Mouse (Mus musculus) kidney, postnatal 0 days (tissue): ENCODE results near the gene Wbp2. TPM values are rescaled to one million over a fixed set of nuclear protein-coding genes. Genes with fewer than 3 reads are reported as not detected.

Source experiments
- ATAC-seq: fragments of 200-750 bp; cut with Nextera tagmentation; replicated peaks from 2 replicates; pipeline ENCODE4 v1.8.0; 2017; ENCODE audit warnings: low read depth, moderate number of reproducible peaks, moderate TSS enrichment, moderate library complexity; ENCODE audit not compliant: low FRiP score
- DNase-seq: peaks from one replicate; pipeline ENCODE4 v3.0.0-alpha.2; 2016; ENCODE audit warnings: low spot score
- H3K27ac ChIP-seq: fragments of 300-500 bp; sonication (generic); 2 replicates; pipeline ENCODE4 v1.5.1; 2014; ENCODE audit warnings: mild to moderate bottlenecking
- H3K27me3 ChIP-seq: fragments of 300-500 bp; sonication (generic); 2 replicates; pipeline ENCODE4 v1.6.1; 2014; ENCODE audit warnings: low read length, mixed read lengths; ENCODE audit not compliant: insufficient read depth
- H3K36me3 ChIP-seq: fragments of 300-500 bp; sonication (generic); 2 replicates; pipeline ENCODE4 v1.6.1; 2014; ENCODE audit warnings: low read length, mixed read lengths; ENCODE audit not compliant: insufficient read depth
- H3K4me1 ChIP-seq: fragments of 300-500 bp; sonication (generic); replicated peaks from 2 replicates; pipeline ENCODE4 v1.6.1; 2014; ENCODE audit warnings: antibody characterized with exemption, low read length, mixed read lengths; ENCODE audit not compliant: insufficient read depth
- H3K4me2 ChIP-seq: fragments of 300-500 bp; sonication (generic); 2 replicates; pipeline ENCODE4 v1.6.1; 2014; ENCODE audit warnings: mild to moderate bottlenecking, low read length, moderate library complexity, mixed read lengths
- H3K4me3 ChIP-seq: fragments of 300-500 bp; sonication (generic); replicated peaks from 2 replicates; pipeline ENCODE4 v1.5.1; 2014; ENCODE audit warnings: low read depth, low read length
- H3K9ac ChIP-seq: fragments of 300-500 bp; sonication (generic); 2 replicates; pipeline ENCODE4 v1.6.1; 2014; ENCODE audit warnings: low read depth, low read length
- H3K9me3 ChIP-seq: fragments of 300-500 bp; sonication (generic); replicated peaks from 2 replicates; pipeline ENCODE4 v1.6.1; 2016; ENCODE audit warnings: low read length, inconsistent platforms, mixed read lengths
- CTCF ChIP-seq: IDR thresholded peaks from 2 replicates; pipeline ENCODE4 v1.5.1; 2016; ENCODE audit warnings: antibody characterized with exemption, low read depth, mild to moderate bottlenecking, moderate library complexity
- WGBS: fragments of 180-500 bp; shearing (Covaris S2); extraction: QIAGEN DNeasy Blood & Tissue Kit; methylation state at CpG from one replicate; pipeline ENCODE4 v1.1.7; 2014; 5-methylcytosine and 5-hydroxymethylcytosine counted together
- polyA plus RNA-seq: library from polyadenylated mRNA; unstranded; fragments of >200 nt; fragmentation: Nextera tagmentation; extraction: Ambion mirVana; gene quantifications from 2 replicates; pipeline ENCODE4 v1.2.1, GENCODE M21; 2015

The Wbp2 gene
- 121 and 125 TPM in 2 replicates for polyA plus RNA-seq

GRCm38 (mm10) chr11:116086258-116087193, at the start of gene Wbp2:
Gene Wbp2 (minus strand): TSS chr11:116086995.
- H3K4me1 ChIP-seq = peaks cover 7% of the 10 kb centered on the region
- peak within 1 kb of the TSS; percentile 76 for H3K4me2 ChIP-seq
- peak within 1 kb of the TSS; percentile 46 for H3K9ac ChIP-seq
- peak; percentile 51; the same call in 1 of the 2 replicates for TF ChIP-seq CTCF
- H3K27me3 ChIP-seq = no peaks in the 10 kb centered on the region
- DNase-seq (peak; percentile 100), ATAC-seq (peak; percentile 94)
- no peaks in the 10 kb centered on the region for H3K9me3 ChIP-seq
- peaks cover 21% of the 10 kb centered on the region for H3K36me3 ChIP-seq
- peak within 1 kb of the TSS; percentile 46 for H3K4me3 ChIP-seq
- H3K27ac ChIP-seq = peak within 1 kb of the TSS; percentile 88
- 2% methylated on average over 41 of the region's 43 CpGs for WGBS

DNA sequence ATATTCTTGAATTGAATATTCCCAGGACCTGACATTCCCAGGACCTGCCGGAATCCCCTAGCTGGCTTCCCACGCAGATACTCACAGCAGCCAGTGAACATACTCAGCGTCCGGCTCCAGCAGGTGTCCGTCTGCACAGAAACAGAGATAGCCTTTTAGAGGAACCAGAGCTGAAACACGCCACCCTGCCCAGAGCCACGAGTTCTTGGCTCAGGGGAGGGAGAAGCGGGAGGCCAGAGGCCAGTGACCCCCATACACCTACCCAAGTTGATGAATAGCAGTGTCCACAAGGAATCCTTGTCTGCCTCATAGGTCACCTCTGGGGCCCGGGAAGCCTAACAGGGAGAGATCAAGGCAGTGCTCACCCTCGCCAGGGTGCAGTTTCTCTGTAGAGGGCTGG, 47.4 kb upstream of the Wbp2 start:
- WGBS = 79% methylated on average over 10 of the region's 10 CpGs
- no peak overlapping the region for H3K27ac ChIP-seq
- ATAC-seq (no peak), DNase-seq (no peak)
- H3K9me3 ChIP-seq = no peaks in the 10 kb centered on the region
- no peak for TF ChIP-seq CTCF
- H3K4me2 ChIP-seq = no peak overlapping the region
- peaks cover 8% of the 10 kb centered on the region for H3K4me1 ChIP-seq
- no peaks in the 10 kb centered on the region for H3K27me3 ChIP-seq
- no peak overlapping the region for H3K9ac ChIP-seq
- H3K4me3 ChIP-seq = no peak overlapping the region
- H3K36me3 ChIP-seq = 0 out of 2 replicates have a peak, but pooled peaks cover 8% of the 10 kb centered on the region

DNA sequence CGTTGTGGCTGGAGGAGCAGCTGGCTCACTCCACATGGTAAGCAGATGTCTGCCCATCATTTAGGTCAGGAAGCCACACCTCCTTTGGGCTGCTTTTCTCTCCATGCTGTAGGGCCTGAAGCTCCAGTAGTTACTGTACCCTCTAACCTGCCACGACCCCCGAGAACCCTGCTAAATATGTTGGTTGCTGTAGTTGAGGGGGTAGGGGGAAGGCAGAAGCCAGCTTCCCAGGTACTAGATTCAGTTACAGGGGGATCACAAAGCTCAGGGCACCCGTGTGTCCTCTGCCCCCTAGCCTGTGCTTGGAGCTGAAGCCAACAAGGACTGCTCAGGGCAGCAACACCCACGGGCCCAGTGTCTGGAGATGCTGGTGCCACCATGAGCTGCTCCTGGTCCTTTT, 46.7 kb upstream of the Wbp2 start:
- ATAC-seq (no peak), DNase-seq (no peak)
- Histone ChIP-seq H3K4me1 (peaks cover 8% of the 10 kb centered on the region), H3K9me3 (no peaks in the 10 kb centered on the region), H3K27me3 (no peaks in the 10 kb centered on the region), H3K4me2 (no peak overlapping the region), H3K9ac (no peak overlapping the region), H3K4me3 (no peak overlapping the region), H3K27ac (no peak overlapping the region), H3K36me3 (0 out of 2 replicates have a peak, but pooled peaks cover 8% of the 10 kb centered on the region)
- WGBS = 69% methylated on average over 5 of the region's 5 CpGs
- TF ChIP-seq CTCF = no peak

GRCm38 (mm10) chr11:116132366-116133333, 45.9 kb upstream of the Wbp2 start:
- Histone ChIP-seq H3K9me3 (no peaks in the 10 kb centered on the region), H3K27ac (no peak overlapping the region), H3K4me2 (no peak overlapping the region), H3K36me3 (0 out of 2 replicates have a peak, but pooled peaks cover 8% of the 10 kb centered on the region), H3K4me1 (peaks cover 7% of the 10 kb centered on the region), H3K4me3 (no peak overlapping the region), H3K27me3 (no peaks in the 10 kb centered on the region), H3K9ac (no peak overlapping the region)
- WGBS = 80% methylated on average over 16 of the region's 16 CpGs
- no peak for DNase-seq
- TF ChIP-seq CTCF = peak; percentile 58
- ATAC-seq = no peak

DNA sequence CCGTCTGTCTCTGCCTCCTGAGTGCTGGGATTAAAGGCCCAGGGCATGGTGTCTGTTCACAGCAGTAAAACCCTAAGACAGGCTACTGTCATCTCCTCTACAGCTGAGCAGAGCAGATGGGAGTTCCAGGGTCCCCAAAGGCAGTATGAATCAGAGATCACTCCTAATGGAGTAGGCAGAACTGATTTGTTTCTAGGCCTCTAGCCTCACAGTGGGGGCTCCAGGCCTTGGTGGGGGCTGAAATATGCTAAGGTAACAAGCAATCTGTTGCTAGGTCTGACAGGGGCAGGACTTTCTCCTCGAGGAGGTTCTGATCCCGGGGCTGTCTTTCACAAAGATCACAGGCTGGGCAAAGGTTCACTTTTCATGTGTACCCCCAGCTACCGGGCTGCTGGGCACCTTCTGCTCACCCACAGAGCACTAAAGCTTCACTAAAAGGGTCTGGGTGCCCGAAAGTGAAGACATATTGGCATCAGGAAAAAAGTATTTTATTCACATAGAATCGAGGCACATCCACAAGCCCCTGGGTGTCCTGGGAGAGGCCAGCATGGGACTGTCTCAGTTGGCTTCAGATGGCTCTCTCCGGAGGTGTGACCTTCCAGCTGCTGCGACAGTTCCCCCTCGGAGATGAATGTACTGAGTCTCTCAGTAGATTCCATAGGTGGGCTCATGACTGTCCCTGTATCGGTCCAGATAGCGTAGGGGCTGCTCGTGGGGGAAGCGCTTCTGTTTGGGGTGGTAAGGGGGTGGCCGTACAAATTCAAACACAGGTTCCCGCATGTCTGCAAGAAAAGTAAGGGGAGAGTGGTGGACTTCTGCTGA, 44.8 kb upstream of the Wbp2 start:
- TF ChIP-seq CTCF = no peak
- H3K36me3 ChIP-seq = 0 out of 2 replicates have a peak, but pooled peaks cover 8% of the 10 kb centered on the region
- DNase-seq (no peak), ATAC-seq (no peak)
- H3K9ac ChIP-seq = peak overlapping the region; percentile 59
- peak overlapping the region; percentile 91 for H3K27ac ChIP-seq
- H3K4me1 ChIP-seq = peaks cover 11% of the 10 kb centered on the region
- H3K4me3 ChIP-seq = peak overlapping the region; percentile 47
- H3K9me3 ChIP-seq = no peaks in the 10 kb centered on the region
- peak overlapping the region; percentile 72 for H3K4me2 ChIP-seq
- 72% methylated on average over 15 of the region's 15 CpGs for WGBS
- H3K27me3 ChIP-seq = no peaks in the 10 kb centered on the region
